Mouse (Mus musculus) lung, postnatal 0 days (tissue): ENCODE measurements at regions not wholly inside any gene's neighbourhood (a gene's known extent, or its start where the extent isn't known, plus 50 kb on each side); places are given as distances from the start of the nearest gene placed in this dataset.

ENCODE experiments used
- ATAC-seq: fragments of 200-750 bp; cut with Nextera tagmentation; 2 replicates; pipeline ENCODE4 v1.8.0; 2017; ENCODE audit warnings: moderate library complexity
- DNase-seq: peaks from one replicate; pipeline ENCODE4 v3.0.0-alpha.2; 2016; ENCODE audit warnings: low spot score
- H3K27ac ChIP-seq: fragments of 300-500 bp; sonication (generic); 2 replicates; pipeline ENCODE4 v1.5.1; 2014; ENCODE audit warnings: antibody characterized with exemption, mild to moderate bottlenecking, low read length, mixed read lengths
- H3K27me3 ChIP-seq: fragments of 300-500 bp; sonication (generic); replicated peaks from 2 replicates; pipeline ENCODE4 v1.6.1; 2014; ENCODE audit warnings: low read length, mixed read lengths; ENCODE audit not compliant: insufficient read depth
- H3K36me3 ChIP-seq: fragments of 300-500 bp; sonication (generic); 2 replicates; pipeline ENCODE4 v1.6.1; 2014; ENCODE audit warnings: low read length, mixed read lengths; ENCODE audit not compliant: insufficient read depth
- H3K4me1 ChIP-seq: fragments of 300-500 bp; sonication (generic); 2 replicates; pipeline ENCODE4 v1.6.1; 2014; ENCODE audit warnings: antibody characterized with exemption, low read depth, low read length, mixed read lengths; ENCODE audit not compliant: insufficient read depth
- H3K4me2 ChIP-seq: fragments of 300-500 bp; sonication (generic); replicated peaks from 2 replicates; pipeline ENCODE4 v1.6.1; 2014; ENCODE audit warnings: low read depth, mild to moderate bottlenecking, low read length, moderate library complexity, mixed read lengths
- H3K4me3 ChIP-seq: fragments of 300-500 bp; sonication (generic); 2 replicates; pipeline ENCODE4 v1.5.1; 2014; ENCODE audit warnings: low read depth, low read length
- H3K9ac ChIP-seq: fragments of 300-500 bp; sonication (generic); replicated peaks from 2 replicates; pipeline ENCODE4 v1.6.1; 2014; ENCODE audit warnings: low read depth, mild to moderate bottlenecking
- H3K9me3 ChIP-seq: fragments of 300-500 bp; sonication (generic); 2 replicates; pipeline ENCODE4 v1.6.1; 2016; ENCODE audit warnings: low read length, mixed read lengths
- CTCF ChIP-seq: IDR thresholded peaks from 2 replicates; pipeline ENCODE4 v1.5.1; 2016; ENCODE audit warnings: antibody characterized with exemption, mild to moderate bottlenecking
- EP300 ChIP-seq: IDR thresholded peaks from 2 replicates; pipeline ENCODE4 v1.6.1; 2016; ENCODE audit warnings: antibody characterized with exemption, mild to moderate bottlenecking, control low read depth
- WGBS: fragments of 180-500 bp; shearing (Covaris S2); extraction: QIAGEN DNeasy Blood & Tissue Kit; methylation state at CpG from one replicate; pipeline ENCODE4 v1.1.7; 2014; 5-methylcytosine and 5-hydroxymethylcytosine counted together

DNA sequence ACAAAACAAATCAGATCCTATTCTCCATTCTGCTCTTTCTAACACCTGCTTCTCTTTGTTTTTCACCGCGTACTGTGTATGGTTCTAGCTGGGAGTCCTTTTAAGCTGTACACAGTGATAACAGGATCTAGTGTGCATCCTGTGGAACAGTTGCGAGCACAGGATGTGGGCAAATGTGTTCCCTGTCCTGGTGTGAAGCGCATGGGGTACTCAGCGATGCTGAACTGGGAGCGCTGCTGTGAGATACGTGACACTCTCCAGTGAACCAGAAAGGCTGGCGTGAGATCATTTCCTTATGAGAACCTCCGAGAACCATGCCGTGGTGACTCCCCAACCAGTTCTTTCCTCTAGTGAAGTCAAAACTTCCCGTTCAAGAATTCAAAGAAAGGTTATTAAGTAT lies 72.6 kb upstream of the Kif2a start:
- no peak overlapping the region for H3K4me3 ChIP-seq

DNA sequence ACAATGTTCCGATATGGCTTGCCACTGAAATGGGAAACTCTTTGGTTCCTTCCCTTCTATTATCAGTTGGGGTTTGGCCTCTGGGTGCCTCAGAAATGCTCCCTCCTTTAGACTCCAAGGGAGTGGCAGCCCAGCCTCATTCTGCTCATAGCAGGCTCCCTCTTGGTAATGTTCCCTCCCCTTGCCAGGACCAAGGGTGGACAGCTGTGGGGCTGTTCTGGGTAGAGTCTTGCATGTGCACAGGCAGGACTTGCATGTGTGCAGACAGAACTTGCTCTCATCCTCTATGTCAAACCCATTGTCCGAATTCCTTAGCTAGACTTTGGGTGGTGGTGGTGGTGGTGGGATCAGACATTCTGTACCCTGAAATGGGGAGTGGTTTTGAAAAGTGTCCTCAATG lies 71.8 kb upstream of the Kif2a start:
- ATAC-seq, result 0 out of 2 replicates have a peak, but pooled peaks have one; percentile 23
- H3K36me3 ChIP-seq, result no peaks in the 10 kb centered on the region
- H3K4me1 ChIP-seq, result no peaks in the 10 kb centered on the region
- TF ChIP-seq CTCF (no peak), EP300 (no peak)
- H3K27ac ChIP-seq, result no peak overlapping the region
- H3K9ac ChIP-seq, result no peak overlapping the region
- 82% methylated on average over 2 of the region's 2 CpGs for WGBS
- no peaks in the 10 kb centered on the region for H3K27me3 ChIP-seq
- H3K4me2 ChIP-seq, result no peak overlapping the region
- no peaks in the 10 kb centered on the region for H3K9me3 ChIP-seq
- DNase-seq, result no peak
- H3K4me3 ChIP-seq, result no peak overlapping the region

More for the DNA sequence above, 72.6 kb upstream of the Kif2a start:
- TF ChIP-seq EP300 (no peak), CTCF (no peak)
- Histone ChIP-seq H3K9me3 (no peaks in the 10 kb centered on the region), H3K36me3 (no peaks in the 10 kb centered on the region), H3K27me3 (no peaks in the 10 kb centered on the region), H3K27ac (0 out of 2 replicates have a peak overlapping the region, but pooled peaks have one; percentile 14), H3K9ac (no peak overlapping the region), H3K4me1 (no peaks in the 10 kb centered on the region), H3K4me2 (peak overlapping the region; percentile 25; the same call in 1 of the 2 replicates)
- DNase-seq, result peak; percentile 25
- 65% methylated on average over 11 of the region's 11 CpGs for WGBS
- peak; percentile 50 for ATAC-seq

DNA sequence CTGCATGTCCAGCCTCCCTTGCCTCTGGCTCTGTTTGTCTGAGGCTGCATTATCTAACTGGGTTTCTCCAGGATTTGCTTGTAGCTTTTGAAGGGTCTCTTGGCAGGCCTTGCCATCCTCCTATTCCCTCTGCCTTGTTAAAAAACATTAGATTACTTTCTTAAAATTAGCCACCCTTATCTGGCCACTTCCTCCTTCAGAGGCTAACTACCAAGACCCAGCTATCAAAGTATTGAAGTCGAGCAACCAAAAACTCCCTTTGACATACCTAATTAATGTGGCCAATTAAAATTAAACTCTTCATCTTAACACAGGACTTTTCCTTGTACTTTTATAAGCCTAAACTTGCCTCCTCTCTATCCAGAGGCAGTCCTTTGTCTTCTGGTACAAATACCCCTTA lies 66.3 kb upstream of the Kif2a start:
- Histone ChIP-seq H3K4me2 (no peak overlapping the region), H3K36me3 (no peaks in the 10 kb centered on the region), H3K27ac (no peak overlapping the region), H3K9me3 (no peaks in the 10 kb centered on the region), H3K4me3 (no peak overlapping the region), H3K27me3 (no peaks in the 10 kb centered on the region), H3K9ac (no peak overlapping the region), H3K4me1 (no peaks in the 10 kb centered on the region)
- TF ChIP-seq EP300, result no peak
- no peak for TF ChIP-seq CTCF
- no peak for DNase-seq
- WGBS, result 55% methylated on average over 1 of the region's 1 CpGs
- ATAC-seq, result no peak

DNA sequence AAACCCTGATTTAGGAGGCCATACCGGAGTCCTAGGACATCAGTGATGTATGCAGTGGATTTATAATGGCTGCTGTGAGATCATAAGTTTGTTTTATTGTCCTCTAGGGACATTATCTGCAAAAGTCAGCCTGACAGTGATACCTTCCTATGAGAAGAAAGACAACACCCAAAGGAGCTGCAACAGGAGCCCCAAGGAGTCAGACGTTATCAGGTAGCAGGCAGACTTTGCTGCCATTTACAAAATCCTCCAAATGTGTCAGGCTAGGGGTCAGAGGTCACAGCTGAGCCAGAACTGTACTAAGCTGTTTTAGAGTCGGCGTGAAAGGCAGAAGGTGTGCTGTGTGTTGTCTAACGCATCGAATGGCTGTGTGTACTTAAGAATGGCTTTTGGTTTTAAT lies 65.4 kb upstream of the Kif2a start:
- Histone ChIP-seq H3K9me3 (no peaks in the 10 kb centered on the region), H3K4me3 (no peak overlapping the region), H3K4me1 (no peaks in the 10 kb centered on the region), H3K9ac (no peak overlapping the region), H3K27me3 (no peaks in the 10 kb centered on the region), H3K27ac (no peak overlapping the region), H3K4me2 (no peak overlapping the region), H3K36me3 (no peaks in the 10 kb centered on the region)
- ATAC-seq (no peak), DNase-seq (no peak)
- WGBS, result 64% methylated on average over 6 of the region's 6 CpGs
- TF ChIP-seq CTCF, result no peak
- no peak for TF ChIP-seq EP300

DNA sequence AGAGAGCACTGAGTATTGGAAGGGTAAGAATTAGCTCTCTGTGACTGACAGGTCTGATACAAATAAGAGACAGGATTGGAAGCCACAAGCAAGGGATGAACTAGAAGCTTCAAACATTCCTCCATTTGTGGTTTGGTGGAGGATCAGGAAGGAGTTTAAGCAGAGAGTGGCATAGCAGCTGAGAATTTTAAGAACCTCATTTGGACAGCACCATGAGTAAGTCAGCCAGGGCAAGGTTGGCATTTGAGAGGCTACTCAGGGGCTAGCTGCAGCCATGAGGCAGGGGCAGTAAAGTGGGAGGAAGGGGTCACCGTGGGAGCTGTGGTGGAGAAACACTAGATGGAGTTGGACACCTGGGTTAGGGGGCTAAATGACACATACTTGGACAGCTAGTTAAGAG lies 56.2 kb upstream of the Kif2a start:
- WGBS, result 73% methylated on average over 1 of the region's 1 CpGs
- DNase-seq (no peak), ATAC-seq (no peak)
- Histone ChIP-seq H3K4me2 (no peak overlapping the region), H3K4me3 (no peak overlapping the region), H3K27me3 (no peaks in the 10 kb centered on the region), H3K9ac (no peak overlapping the region), H3K9me3 (no peaks in the 10 kb centered on the region), H3K36me3 (no peaks in the 10 kb centered on the region), H3K27ac (no peak overlapping the region), H3K4me1 (no peaks in the 10 kb centered on the region)
- TF ChIP-seq EP300 (no peak), CTCF (no peak)

DNA sequence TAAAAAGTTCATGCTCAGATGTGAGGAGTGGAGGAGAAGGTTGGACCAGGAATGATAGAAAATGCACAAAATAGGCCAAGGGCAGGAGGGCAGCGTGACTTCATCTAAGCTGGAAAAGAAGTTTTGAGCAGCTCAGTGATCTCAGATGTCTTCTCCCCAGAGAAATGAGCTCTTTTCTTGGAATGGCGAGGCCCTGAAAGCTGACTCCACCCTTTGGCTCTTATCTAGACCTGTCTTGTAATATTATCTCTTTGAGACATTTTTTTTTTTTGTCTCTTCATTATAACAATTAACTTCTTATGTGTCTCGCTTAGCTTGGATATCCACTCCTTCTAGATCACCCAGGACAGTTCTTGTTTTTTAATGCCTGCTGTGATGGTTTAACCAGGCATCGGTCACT lies 53.0 kb upstream of the Kif2a start:
- no peak overlapping the region for H3K27ac ChIP-seq
- H3K4me1 ChIP-seq, result no peaks in the 10 kb centered on the region
- H3K27me3 ChIP-seq, result no peaks in the 10 kb centered on the region
- no peak for DNase-seq
- no peaks in the 10 kb centered on the region for H3K36me3 ChIP-seq
- no peak for ATAC-seq
- H3K9ac ChIP-seq, result no peak overlapping the region
- H3K9me3 ChIP-seq, result no peaks in the 10 kb centered on the region
- H3K4me2 ChIP-seq, result no peak overlapping the region
- WGBS, result 88% methylated on average over 4 of the region's 4 CpGs
- TF ChIP-seq EP300, result no peak
- TF ChIP-seq CTCF, result no peak
- no peak overlapping the region for H3K4me3 ChIP-seq

DNA sequence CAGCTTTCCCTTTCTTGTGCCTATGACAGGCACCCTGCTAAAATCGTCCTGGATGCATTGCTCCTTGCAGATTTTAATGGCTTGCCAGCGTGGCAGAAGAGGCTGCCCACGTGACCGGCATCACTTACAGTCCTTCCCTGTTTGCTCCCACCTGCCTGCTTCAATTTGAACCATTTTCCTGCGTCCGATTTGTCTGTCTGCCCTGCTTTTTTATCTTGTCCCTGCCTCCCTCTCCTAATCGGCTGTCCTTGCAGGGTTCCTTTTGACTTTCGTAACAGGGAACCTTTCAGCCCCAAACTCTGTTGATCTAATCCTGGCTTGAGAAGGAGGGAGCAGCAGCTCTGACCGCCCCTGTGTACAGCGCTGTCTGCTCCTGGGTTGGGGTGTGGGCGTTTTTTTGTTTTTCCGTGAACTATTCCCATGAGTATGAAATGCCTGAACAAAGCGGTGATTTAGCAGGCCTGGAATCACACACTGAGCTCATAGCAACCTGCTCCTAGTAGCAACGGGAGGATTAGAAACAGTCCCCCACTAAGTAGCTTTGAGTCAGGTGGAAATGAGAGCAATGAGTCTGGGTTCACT lies 51.2 kb upstream of the Kif2a start:
- DNase-seq, result no peak
- Histone ChIP-seq H3K27me3 (no peaks in the 10 kb centered on the region), H3K4me3 (no peak overlapping the region), H3K27ac (no peak overlapping the region), H3K4me1 (no peaks in the 10 kb centered on the region), H3K9ac (no peak overlapping the region), H3K9me3 (no peaks in the 10 kb centered on the region), H3K4me2 (peak overlapping the region; percentile 48), H3K36me3 (no peaks in the 10 kb centered on the region)
- ATAC-seq, result peak; percentile 43
- WGBS, result 9% methylated on average over 14 of the region's 14 CpGs
- no peak for TF ChIP-seq CTCF
- TF ChIP-seq EP300, result no peak
